12 mouse cellular contexts compared by ENCODE assay signal in the genomic region with DNA sequence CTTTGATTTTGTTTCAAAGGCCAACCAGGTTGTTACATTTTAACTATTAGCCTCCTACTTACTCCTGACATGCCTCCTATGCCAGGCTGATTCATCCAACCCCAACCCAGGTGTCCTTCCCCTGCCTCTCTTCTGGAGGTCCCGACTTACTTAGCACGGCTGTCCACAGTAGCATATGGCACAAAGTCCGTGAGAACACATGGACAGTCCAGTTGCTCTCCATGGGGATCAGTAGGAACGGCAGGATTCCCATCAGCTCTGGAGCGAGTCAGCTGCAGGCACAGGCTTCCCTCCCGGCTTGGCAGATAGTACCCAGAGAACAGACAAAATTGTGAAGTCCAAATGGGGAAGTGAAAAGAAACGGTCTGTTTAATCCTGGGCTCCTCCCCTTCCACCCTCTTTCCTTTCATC. TPM values are rescaled to one million over a fixed set of nuclear protein-coding genes. Genes with fewer than 3 reads are reported as not detected.
DNase-seq lines count a peak whose midpoint lies in the region; ATAC-seq and TF ChIP-seq lines count a peak whose summit lies in the region.
"Had no signal": no experiment of that assay in that cellular context is flagged by ENCODE, and none has a peak within 500 bp of the region (broad histone marks: within the 10 kb centered on the region; RNA-seq: fewer than 3 reads in every experiment).

No protein-coding gene starts in this region.

- no peaks in the 10 kb centered on the region for H3K36me3 ChIP-seq in heart, adult 2 months (ENCODE audit: control insufficient read depth, insufficient read depth, low read length)
- no peaks in the 10 kb centered on the region for H3K36me3 ChIP-seq in thymus, adult 2 months (ENCODE audit: control insufficient read depth, insufficient read depth, low read length)
- H3K36me3 ChIP-seq in hindbrain, embryonic 14.5 days (replicated peaks; ENCODE audit: control insufficient read depth, insufficient read depth), result no peaks in the 10 kb centered on the region
- H3K36me3 ChIP-seq: embryonic facial prominence, embryonic 13.5 days; limb, embryonic 12.5 days had no signal

- H3K9me3 ChIP-seq in hindbrain, embryonic 14.5 days (ENCODE audit: control insufficient read depth, low read length), result no peaks in the 10 kb centered on the region
- H3K9me3 ChIP-seq: embryonic facial prominence, embryonic 13.5 days; limb, embryonic 12.5 days had no signal

- H3K4me2 ChIP-seq in hindbrain, embryonic 14.5 days (replicated peaks), result no peak overlapping the region
- H3K4me2 ChIP-seq: embryonic facial prominence, embryonic 13.5 days; limb, embryonic 12.5 days had no signal

- 56% methylated on average over 7 of the region's 7 CpGs for WGBS in heart, adult 2 months
- WGBS in thymus, adult 2 months, result 8% methylated on average over 7 of the region's 7 CpGs
- 72% methylated on average over 7 of the region's 7 CpGs for WGBS in hindbrain, embryonic 14.5 days

- no peaks in the 10 kb centered on the region for H3K79me2 ChIP-seq in heart, adult 2 months (replicated peaks; ENCODE audit: control insufficient read depth, insufficient read depth, low read length)

- no peak overlapping the region for H3K4me3 ChIP-seq in heart, adult 2 months
- H3K4me3 ChIP-seq in thymus, adult 2 months (ENCODE audit: control insufficient read depth, insufficient read depth, low read length), result peak overlapping the region; percentile 27; the same call in 1 of the 2 replicates
- H3K4me3 ChIP-seq in hindbrain, embryonic 14.5 days (replicated peaks; ENCODE audit: low read length), result no peak overlapping the region
- H3K4me3 ChIP-seq: embryonic facial prominence, embryonic 13.5 days; limb, embryonic 12.5 days had no signal

- TF ChIP-seq EP300 in heart, adult 2 months (IDR thresholded peaks at IDR 0.05; ENCODE audit: insufficient read depth, low read depth, low read length), result no peak

- no peak for ATAC-seq in hindbrain, embryonic 14.5 days (ENCODE audit: low FRiP score)
- ATAC-seq in erythroblast, adult 5-6 weeks (replicated peaks; ENCODE audit: low FRiP score, poor library complexity, severe bottlenecking), result no peak

- 0 out of 2 replicates have a peak overlapping the region, but pooled peaks have one; percentile 12 for H3K27ac ChIP-seq in heart, adult 2 months
- H3K27ac ChIP-seq in thymus, adult 2 months (ENCODE audit: control insufficient read depth, insufficient read depth, low read length), result no peak overlapping the region
- no peak overlapping the region for H3K27ac ChIP-seq in hindbrain, embryonic 14.5 days
- H3K27ac ChIP-seq: embryonic facial prominence, embryonic 13.5 days; limb, embryonic 12.5 days had no signal

- intact Hi-C loops in heart, adult 2 months (cut with DNase I), result no loop called here
- intact Hi-C loops in heart, postnatal 36 days (cut with DNase I), result no loop called here

- no peak for TF ChIP-seq CTCF in heart, adult 2 months (IDR thresholded peaks at IDR 0.05)
- no peak for TF ChIP-seq CTCF in thymus, adult 2 months (IDR thresholded peaks at IDR 0.05; ENCODE audit: borderline replicate concordance, control insufficient read depth, extremely low read depth, insufficient read depth, low read length, poor library complexity)

- H3K27me3 ChIP-seq in heart, adult 2 months (ENCODE audit: control insufficient read depth, insufficient read depth, low read length), result no peaks in the 10 kb centered on the region; the same call in 1 of the 2 replicates
- H3K27me3 ChIP-seq in thymus, adult 2 months (ENCODE audit: control insufficient read depth, insufficient read depth, low read length), result no peaks in the 10 kb centered on the region
- no peaks in the 10 kb centered on the region for H3K27me3 ChIP-seq in hindbrain, embryonic 14.5 days (ENCODE audit: control insufficient read depth, insufficient read depth, low read length)
- H3K27me3 ChIP-seq: embryonic facial prominence, embryonic 13.5 days; limb, embryonic 12.5 days had no signal

- DNase-seq in heart, adult 2 months, result peak; percentile 28 to 42
- no peak for DNase-seq in heart, postnatal 36 days
- no peak for DNase-seq in thymus, adult 2 months
- no peak for DNase-seq in thymus, postnatal 25 days
- peak; percentile 24 to 59 for DNase-seq in kidney, postnatal 4 days
- no peak for DNase-seq in hindbrain, embryonic 14.5 days (ENCODE audit: low spot score)
- DNase-seq in adrenal gland, postnatal 4 days (ENCODE audit: low spot score in 2 of 2), result no peak
- DNase-seq: gastrocnemius, postnatal 36 days had no signal

- peak overlapping the region; percentile 49; the same call in 1 of the 2 replicates for H3K9ac ChIP-seq in heart, adult 2 months (ENCODE audit: low read depth, low read length)
- no peak overlapping the region for H3K9ac ChIP-seq in hindbrain, embryonic 14.5 days
- H3K9ac ChIP-seq: embryonic facial prominence, embryonic 13.5 days; limb, embryonic 12.5 days had no signal

- peak; percentile 56; the same call in 1 of the 2 replicates for TF ChIP-seq POLR2A in heart, adult 2 months (IDR thresholded peaks at IDR 0.05; ENCODE audit: insufficient read depth, low read depth, low read length)
- no peak for TF ChIP-seq POLR2A in thymus, adult 2 months (IDR thresholded peaks at IDR 0.05; ENCODE audit: control insufficient read depth, extremely low read depth, insufficient read depth, low read length, poor library complexity)

- no peaks in the 10 kb centered on the region for H3K4me1 ChIP-seq in heart, adult 2 months (ENCODE audit: control insufficient read depth, insufficient read depth, low read length)
- peaks cover 3% of the 10 kb centered on the region for H3K4me1 ChIP-seq in thymus, adult 2 months (replicated peaks; ENCODE audit: control insufficient read depth, insufficient read depth, low read length)
- H3K4me1 ChIP-seq in hindbrain, embryonic 14.5 days (replicated peaks; ENCODE audit: control insufficient read depth, insufficient read depth, low read length), result no peaks in the 10 kb centered on the region
- H3K4me1 ChIP-seq: embryonic facial prominence, embryonic 13.5 days; limb, embryonic 12.5 days had no signal

RNA-seq across cellular contexts. Expression of gene Fcgr2b, which starts 0.6 kb away (rescaled TPM):
- total RNA-seq in heart, adult 2 months (2021), result 1 to 10 TPM; 7.4 to 8.4 TPM
- 10.4 and 10.9 TPM in 2 replicates for polyA plus RNA-seq in heart, adult 2 months (2012; rRNA removed)
- 10 to 100 TPM in 1 of 2 experiments, 1 to 10 TPM in 1; 7.3 to 10.0 TPM for total RNA-seq in heart, postnatal 36 days (2021)
- 14.7 and 16.4 TPM in 2 replicates for polyA plus RNA-seq in thymus, adult 2 months (2012; rRNA removed)
- polyA plus RNA-seq in hindbrain, embryonic 14.5 days (2014; fragmentation: Nextera tagmentation; extraction: Ambion mirVana), result 1.2 and 1.8 TPM in 2 replicates
- 38.0 and 43.5 TPM in 2 replicates for total RNA-seq in erythroblast, adult 5-6 weeks (2015; ENCODE audit: low replicate concordance)
- total RNA-seq in erythroblast, adult 5-6 weeks (2017; ENCODE audit: low replicate concordance), result 20.1 and 23.1 TPM in 2 replicates
- 10 to 100 TPM in 1 of 2 experiments, 1 to 10 TPM in 1; 7.0 to 11.3 TPM for total RNA-seq in adrenal gland, postnatal 4 days (2021)
- polyA plus RNA-seq: neural tube, embryonic 11.5 days had no signal

RNA-seq across cellular contexts. Expression of gene Fcgr4, which starts 43.0 kb away (rescaled TPM):
- total RNA-seq in heart, adult 2 months (2021), result 1 to 10 TPM in 1 of 2 experiments, under 1 TPM in 1; 0.70 to 1.2 TPM
- polyA plus RNA-seq in heart, adult 2 months (2012; rRNA removed), result 0.79 and 1.4 TPM in 2 replicates
- under 1 TPM in 1 of 2 experiments, not detected in 1; 0.76 TPM for total RNA-seq in heart, postnatal 36 days (2021)
- polyA plus RNA-seq in thymus, adult 2 months (2012; rRNA removed), result 1.0 and 1.5 TPM in 2 replicates
- polyA plus RNA-seq in hindbrain, embryonic 14.5 days (2014; fragmentation: Nextera tagmentation; extraction: Ambion mirVana), result 0.33 and 0.56 TPM in 2 replicates
- 15.3 and 27.5 TPM in 2 replicates for total RNA-seq in erythroblast, adult 5-6 weeks (2015; ENCODE audit: low replicate concordance)
- total RNA-seq in erythroblast, adult 5-6 weeks (2017; ENCODE audit: low replicate concordance), result 9.3 and 10.6 TPM in 2 replicates
- total RNA-seq in adrenal gland, postnatal 4 days (2021), result 1 to 10 TPM; 1.8 to 2.1 TPM
- total RNA-seq: gastrocnemius, postnatal 36 days had no signal

RNA-seq across cellular contexts. Expression of gene Fcrla, which starts 48.4 kb away (rescaled TPM):
- total RNA-seq in heart, adult 2 months (2021), result under 1 TPM; 0.39 to 0.89 TPM
- polyA plus RNA-seq in heart, adult 2 months (2012; rRNA removed), result 1.9 and 2.2 TPM in 2 replicates
- under 1 TPM in 1 of 2 experiments, not detected in 1; 0.56 TPM for total RNA-seq in heart, postnatal 36 days (2021)
- polyA plus RNA-seq in thymus, adult 2 months (2012; rRNA removed), result 9.9 and 11.0 TPM in 2 replicates
- polyA plus RNA-seq in hindbrain, embryonic 14.5 days (2014; fragmentation: Nextera tagmentation; extraction: Ambion mirVana), result not detected in 2 replicates
- 0.63 TPM in 1 of 2 replicates, not detected in the other for total RNA-seq in erythroblast, adult 5-6 weeks (2015; ENCODE audit: low replicate concordance)
- total RNA-seq in erythroblast, adult 5-6 weeks (2017; ENCODE audit: low replicate concordance), result 0.84 and 0.94 TPM in 2 replicates
- 1 to 10 TPM in 1 of 2 experiments, under 1 TPM in 1; 0.64 to 1.0 TPM for total RNA-seq in adrenal gland, postnatal 4 days (2021)
- polyA plus RNA-seq: embryonic facial prominence, embryonic 13.5 days; limb, embryonic 12.5 days; neural tube, embryonic 11.5 days had no signal

Comparison
In these comparisons a context has a peak if more than half of its experiments do, and no peak if none do; other contexts are left out.
1. DNase-seq: peak in heart, adult 2 months (2 of 2) and kidney, postnatal 4 days (2 of 2); none in heart, postnatal 36 days (0 of 2), thymus, adult 2 months (single experiment), thymus, postnatal 25 days (single experiment), hindbrain, embryonic 14.5 days (single experiment) and adrenal gland, postnatal 4 days (0 of 2).